Mouse (Mus musculus) spleen, adult 2 months (tissue): ENCODE measurements around the gene Fbxo34.

ENCODE experiments used
- CTCF ChIP-seq: fragments of 200-500 bp; IDR thresholded peaks from 2 replicates; pipeline ENCODE4 v1.5.1; 2011; ENCODE audit warnings: mild to moderate bottlenecking, inconsistent platforms; ENCODE audit not compliant: insufficient read depth, insufficient read length, insufficient replicate concordance; ENCODE audit errors: extremely low read depth
- POLR2A ChIP-seq: fragments of 200-500 bp; IDR thresholded peaks from 2 replicates; pipeline ENCODE4 v1.6.1; 2011; ENCODE audit warnings: low read depth, low read length, inconsistent platforms

- TF ChIP-seq POLR2A (no peak), CTCF (no peak)
These were observed 83.3 kb downstream of the Fbxo34 start for GRCm38 (mm10) chr14:47533365-47534175.
